Mouse (Mus musculus): ENCODE results near the gene Ndufb8. TPM values are rescaled to one million over a fixed set of nuclear protein-coding genes. Genes with fewer than 3 reads are reported as not detected.

Ndufb8 gene
- total RNA-seq, 2 experiments from 2014 or later = 336 to 363 TPM

DNA sequence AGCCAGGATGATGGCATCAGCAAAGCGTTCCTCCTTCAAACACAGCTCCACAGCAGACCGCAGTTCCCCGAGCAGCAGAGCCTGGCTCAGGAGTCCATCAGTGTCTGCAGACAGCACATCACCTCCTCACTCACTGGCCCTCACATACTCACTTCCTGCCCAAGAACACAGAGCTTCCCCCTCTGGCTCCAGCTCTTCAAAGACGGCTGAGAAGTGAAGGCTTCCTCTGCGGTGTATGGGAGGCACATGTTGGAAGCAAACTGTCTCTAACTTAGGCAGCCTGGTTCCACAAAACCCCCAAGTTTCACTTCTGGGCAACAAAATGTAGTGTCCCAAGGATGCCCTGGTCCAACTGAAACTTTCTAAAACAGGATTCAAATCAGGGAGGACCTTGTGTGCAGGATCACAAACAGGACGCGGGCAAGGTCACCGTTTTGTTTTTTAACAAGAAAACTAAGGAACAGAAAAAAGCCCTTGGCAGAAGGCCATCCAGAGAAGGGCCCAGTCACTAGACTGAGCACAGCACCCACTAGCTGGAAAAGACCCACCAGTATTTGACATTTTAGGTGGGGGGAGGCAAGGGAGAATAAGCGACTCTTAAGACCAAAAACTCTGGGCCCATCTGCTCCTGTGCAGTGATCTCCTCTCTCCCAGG lies 29.6 kb downstream of the Ndufb8 start:
- Histone ChIP-seq H3K27ac (no peak overlapping the region), H3K4me3 (no peak overlapping the region)
- DNase-seq (ENCODE audit: extremely low spot score in 1 of 2, low spot score in 2 of 2) = no peak
- TF ChIP-seq CTCF (IDR thresholded peaks at IDR 0.05) = no peak
- intact Hi-C loops (cut with DNase I) = no loop called here

- Histone ChIP-seq H3K4me3 (no peak overlapping the region), H3K27ac (no peak overlapping the region)
- peak; percentile 20; the same call in 1 of the 2 replicates for TF ChIP-seq CTCF (IDR thresholded peaks at IDR 0.05)
- intact Hi-C loops (cut with DNase I) = no loop called here
- DNase-seq (ENCODE audit: extremely low spot score in 1 of 2, low spot score in 2 of 2) = no peak
These were observed 36.1 kb downstream of the Ndufb8 start for GRCm38 (mm10) chr19:44519152-44519551.

GRCm38 (mm10) chr19:44517996-44518768 lies 37.1 kb downstream of the Ndufb8 start:
- TF ChIP-seq CTCF (IDR thresholded peaks at IDR 0.05) = no peak; the same call in 1 of the 2 replicates
- H3K4me3 ChIP-seq = no peak overlapping the region

DNA sequence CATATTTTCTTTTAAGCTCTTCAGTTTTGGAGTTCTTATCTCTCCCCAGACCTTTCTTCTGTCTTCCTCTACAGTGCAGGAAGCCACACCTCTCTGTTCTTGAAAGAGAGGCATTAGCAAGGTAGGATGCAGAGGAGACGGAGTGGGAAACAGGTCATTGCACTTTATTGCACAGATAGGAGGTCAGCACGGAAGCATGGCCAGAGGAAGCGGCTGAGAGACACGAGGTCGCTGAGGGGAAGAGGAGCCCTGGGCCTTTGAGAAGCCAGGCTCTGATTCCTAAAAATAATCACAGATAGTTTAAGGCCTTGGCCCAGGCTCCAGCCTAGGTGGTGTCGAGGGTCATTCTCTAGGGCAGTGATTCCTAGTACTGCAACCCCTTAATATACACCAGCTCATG lies 39.5 kb downstream of the Ndufb8 start:
- TF ChIP-seq CTCF (IDR thresholded peaks at IDR 0.05) = no peak
- no peak overlapping the region for H3K4me3 ChIP-seq
- no peak overlapping the region for H3K27ac ChIP-seq
- DNase-seq (ENCODE audit: extremely low spot score in 1 of 2, low spot score in 2 of 2) = no peak
- intact Hi-C loops (cut with DNase I) = no loop called here

More at GRCm38 (mm10) chr19:44517996-44518768, 37.1 kb downstream of the Ndufb8 start:
- no peak overlapping the region for H3K27ac ChIP-seq
- no peak for DNase-seq (ENCODE audit: extremely low spot score in 1 of 2, low spot score in 2 of 2)
- intact Hi-C loops (cut with DNase I) = no loop called here

DNA sequence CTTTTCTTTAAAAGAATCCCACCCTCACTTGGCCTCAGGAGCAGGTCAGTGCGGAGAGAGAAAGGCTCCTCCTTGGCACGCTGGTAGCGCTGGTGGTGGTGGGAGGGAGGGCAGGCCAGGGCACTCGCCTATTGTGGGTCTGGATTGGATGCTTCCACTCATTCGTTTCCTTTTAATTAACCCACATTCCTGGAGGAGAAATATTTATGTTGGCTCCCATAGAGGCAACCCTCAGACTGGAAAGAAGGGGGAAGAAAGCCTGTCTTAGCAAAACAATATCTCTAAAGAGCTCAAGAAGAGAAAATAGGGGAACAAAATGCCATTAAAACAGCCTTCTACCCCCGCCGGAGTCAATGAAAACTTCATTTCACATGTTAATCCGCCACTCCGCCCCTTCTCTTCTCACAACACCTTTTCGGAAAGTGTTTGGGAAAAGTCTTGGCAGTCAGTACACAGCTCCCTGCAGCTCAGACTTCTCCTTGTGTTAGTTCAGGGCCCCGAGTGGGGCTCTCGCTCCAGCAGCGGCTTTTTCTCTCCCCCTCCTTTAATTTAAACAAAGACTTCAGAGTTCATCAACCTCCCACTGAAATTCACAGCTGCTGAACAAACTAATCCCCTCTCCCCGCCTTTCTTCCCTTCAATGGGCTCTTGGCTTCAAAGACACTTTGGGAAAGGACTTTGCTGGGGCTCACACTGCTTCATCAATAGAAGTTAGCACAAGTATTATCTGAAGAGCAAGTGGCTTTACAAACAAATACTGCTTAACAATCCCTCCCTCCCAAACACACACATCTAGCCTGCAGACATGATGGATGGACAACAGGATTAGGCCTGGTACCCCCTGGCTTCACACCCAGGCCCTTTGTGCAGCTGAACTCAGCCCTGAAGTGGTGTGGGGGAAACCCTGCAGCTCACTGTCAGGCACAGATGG lies 40.5 kb downstream of the Ndufb8 start:
- no peak for TF ChIP-seq CTCF (IDR thresholded peaks at IDR 0.05)
- Histone ChIP-seq H3K4me3 (no peak overlapping the region), H3K27ac (no peak overlapping the region)
- no peak for DNase-seq (ENCODE audit: extremely low spot score in 1 of 2, low spot score in 2 of 2)
- intact Hi-C loops (cut with DNase I) = no loop called here

DNA sequence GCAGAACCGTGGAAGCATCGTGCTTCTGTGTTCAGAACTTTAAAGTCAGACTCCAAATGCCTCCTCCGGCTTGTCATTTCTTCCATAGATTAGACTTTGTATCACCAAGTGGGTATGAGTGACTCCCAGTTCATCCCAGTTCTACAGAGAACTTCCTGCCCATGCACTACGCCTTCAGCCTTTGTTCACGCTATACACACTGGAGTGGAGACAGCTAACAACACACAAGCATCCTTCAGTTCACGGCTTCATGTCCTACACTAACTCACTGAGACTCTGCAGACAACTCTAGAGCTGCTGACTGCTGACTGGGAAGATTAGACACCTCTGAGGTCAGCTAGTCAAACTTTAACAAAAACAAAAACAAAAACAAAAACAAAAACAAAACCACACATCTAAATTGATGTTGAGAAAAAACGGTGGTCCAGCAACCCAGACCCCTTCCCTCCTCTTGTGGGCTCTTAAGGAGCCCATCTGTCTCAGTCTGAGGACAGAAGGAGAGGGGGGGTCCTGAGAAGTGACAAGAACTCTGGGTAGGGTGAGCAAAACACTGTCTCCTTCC lies 41.2 kb downstream of the Ndufb8 start:
- intact Hi-C loops (cut with DNase I) = no loop called here
- Histone ChIP-seq H3K4me3 (no peak overlapping the region), H3K27ac (no peak overlapping the region)
- no peak for DNase-seq (ENCODE audit: extremely low spot score in 1 of 2, low spot score in 2 of 2)
- TF ChIP-seq CTCF (IDR thresholded peaks at IDR 0.05) = no peak

DNA sequence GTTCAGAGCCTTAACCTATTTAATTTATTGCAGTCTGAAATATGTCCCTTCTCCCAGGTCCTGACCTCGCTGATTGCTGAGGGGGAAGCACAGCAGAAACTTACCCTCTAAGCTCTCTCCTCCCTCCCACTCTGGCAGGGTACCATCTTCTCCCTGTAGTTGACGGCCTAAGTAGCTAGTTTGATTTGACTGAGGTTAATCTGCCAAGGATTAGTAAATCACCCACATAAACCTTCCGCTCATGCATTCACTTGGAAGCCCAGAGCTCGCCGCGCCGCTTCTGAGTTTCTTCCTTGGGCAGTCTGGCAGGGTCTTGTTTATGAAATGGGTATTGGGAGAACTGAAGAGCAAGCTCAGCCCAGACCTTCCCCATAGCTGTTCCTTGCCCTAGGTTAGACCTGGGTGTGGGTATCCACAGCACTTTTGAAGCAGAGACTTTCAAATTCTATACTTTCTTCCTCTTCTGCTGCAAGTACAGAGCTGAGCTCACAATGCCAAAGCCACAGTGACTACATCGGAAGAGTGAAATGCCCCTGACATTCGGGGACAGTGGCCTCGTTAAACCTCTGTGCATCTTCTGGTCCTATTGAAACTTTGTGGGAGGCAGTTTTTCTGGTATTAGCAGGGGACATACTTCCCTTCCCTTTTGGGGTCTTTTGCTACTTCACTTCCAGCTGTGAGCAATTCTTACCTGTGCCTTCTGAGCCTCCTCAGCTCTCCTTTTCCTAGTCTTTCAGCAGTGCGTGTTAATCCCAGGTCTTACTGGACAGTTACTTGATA lies 42.0 kb downstream of the Ndufb8 start:
- Histone ChIP-seq H3K27ac (no peak overlapping the region), H3K4me3 (no peak overlapping the region)
- intact Hi-C loops (cut with DNase I) = no loop called here
- TF ChIP-seq CTCF (IDR thresholded peaks at IDR 0.05) = no peak
- DNase-seq (ENCODE audit: extremely low spot score in 1 of 2, low spot score in 2 of 2) = no peak

DNA sequence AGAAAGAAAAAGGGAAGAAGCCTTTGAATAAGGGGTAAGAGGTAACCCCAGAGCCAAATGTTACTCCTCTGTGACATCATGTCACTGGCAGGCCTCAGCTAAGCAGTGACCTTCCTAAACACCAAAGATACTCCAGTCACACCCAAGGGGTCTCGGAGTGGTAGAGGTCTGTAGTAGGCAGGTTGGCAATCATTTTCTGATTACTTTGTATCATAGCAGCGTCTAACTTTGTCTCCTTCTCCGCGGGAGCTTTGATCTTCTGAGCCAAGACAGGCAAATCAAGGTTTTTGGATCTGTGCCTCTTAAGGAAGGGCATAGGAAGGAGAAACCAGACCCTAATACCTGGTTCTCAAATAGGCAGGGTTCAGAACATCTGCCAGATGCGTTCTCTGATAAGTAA lies 42.6 kb downstream of the Ndufb8 start:
- no peak overlapping the region for H3K27ac ChIP-seq
- DNase-seq (ENCODE audit: extremely low spot score in 1 of 2, low spot score in 2 of 2) = no peak
- TF ChIP-seq CTCF (IDR thresholded peaks at IDR 0.05) = no peak
- intact Hi-C loops (cut with DNase I) = no loop called here
- H3K4me3 ChIP-seq = no peak overlapping the region

- no peak; the same call in 1 of the 2 replicates for TF ChIP-seq CTCF (IDR thresholded peaks at IDR 0.05)
- DNase-seq (ENCODE audit: extremely low spot score in 1 of 2, low spot score in 2 of 2) = peak in 1 of 2 experiments; percentile 17
- intact Hi-C loops (cut with DNase I) = no loop called here
These were observed 43.6 kb downstream of the Ndufb8 start for GRCm38 (mm10) chr19:44511451-44512231.

GRCm38 (mm10) chr19:44510534-44511175 lies 44.6 kb downstream of the Ndufb8 start:
- H3K4me3 ChIP-seq = no peak overlapping the region

More at GRCm38 (mm10) chr19:44511451-44512231, 43.6 kb downstream of the Ndufb8 start:
- no peak overlapping the region for H3K27ac ChIP-seq
- peak overlapping the region; percentile 38 for H3K4me3 ChIP-seq

More at GRCm38 (mm10) chr19:44510534-44511175, 44.6 kb downstream of the Ndufb8 start:
- intact Hi-C loops (cut with DNase I) = no loop called here
- H3K27ac ChIP-seq = no peak overlapping the region
- DNase-seq (ENCODE audit: extremely low spot score in 1 of 2, low spot score in 2 of 2) = no peak
- no peak for TF ChIP-seq CTCF (IDR thresholded peaks at IDR 0.05)
